Mouse (Mus musculus): Measurements from ENCODE around the gene E2f4.

- TF ChIP-seq CTCF (IDR thresholded peaks at IDR 0.05; ENCODE audit: extremely low read depth, insufficient read depth, low read length) (no peak), POLR2A (IDR thresholded peaks at IDR 0.05; ENCODE audit: extremely low read depth, insufficient read depth, low read length) (peak; percentile 58; the same call in 1 of the 2 replicates)
Measured at GRCm38 (mm10) chr8:105288958-105289732, 8.3 kb upstream of the E2f4 start.
